Mouse (Mus musculus) thymus, adult 2 months (tissue): ENCODE data around the gene Chn2.

Source experiments
- CTCF ChIP-seq: fragments of 200-500 bp; IDR thresholded peaks from 2 replicates; pipeline ENCODE4 v1.5.1; 2012; ENCODE audit warnings: mild to moderate bottlenecking, control low read depth, low read length, moderate library complexity, borderline replicate concordance; ENCODE audit not compliant: control insufficient read depth, poor library complexity, insufficient read depth; ENCODE audit errors: extremely low read depth
- POLR2A ChIP-seq: fragments of 200-500 bp; IDR thresholded peaks from 2 replicates; pipeline ENCODE4 v1.6.1; 2012; ENCODE audit warnings: mild to moderate bottlenecking, low read length, control low read depth, moderate library complexity; ENCODE audit not compliant: control insufficient read depth, poor library complexity, insufficient read depth; ENCODE audit errors: extremely low read depth

DNA sequence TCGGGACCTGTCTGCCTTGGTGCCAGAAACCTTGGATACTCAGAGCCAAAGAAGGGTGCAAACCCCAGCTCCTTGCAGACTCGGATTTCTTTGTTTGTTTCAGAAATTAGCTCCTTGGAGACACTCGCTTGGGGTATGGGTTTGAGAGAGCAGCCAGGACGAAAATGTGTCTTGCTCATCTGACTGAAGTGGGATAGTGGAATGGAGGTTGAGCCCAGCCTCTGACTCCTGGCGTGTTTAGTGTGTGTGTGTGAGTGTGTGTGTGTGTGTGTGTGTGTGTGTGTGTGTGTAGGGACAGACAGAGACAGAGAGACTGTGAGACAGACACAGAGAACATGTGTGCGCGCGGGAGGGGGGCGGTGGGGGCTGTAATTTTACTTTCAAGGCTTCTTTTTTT is 1.1 kb downstream of the Chn2 start:
- TF ChIP-seq POLR2A (no peak), CTCF (no peak)
